Mouse (Mus musculus) layer of hippocampus, adult 9-10 months (tissue): ENCODE data around the gene Sbf1.

Source experiments
- DNase-seq: peaks from one replicate; pipeline ENCODE4 v3.0.0; 2022; ENCODE audit warnings: low spot score

Sbf1 gene

GRCm38 (mm10) chr15:89284094-89284493 is 31.0 kb downstream of the Sbf1 start:
- DNase-seq: no peak

DNA sequence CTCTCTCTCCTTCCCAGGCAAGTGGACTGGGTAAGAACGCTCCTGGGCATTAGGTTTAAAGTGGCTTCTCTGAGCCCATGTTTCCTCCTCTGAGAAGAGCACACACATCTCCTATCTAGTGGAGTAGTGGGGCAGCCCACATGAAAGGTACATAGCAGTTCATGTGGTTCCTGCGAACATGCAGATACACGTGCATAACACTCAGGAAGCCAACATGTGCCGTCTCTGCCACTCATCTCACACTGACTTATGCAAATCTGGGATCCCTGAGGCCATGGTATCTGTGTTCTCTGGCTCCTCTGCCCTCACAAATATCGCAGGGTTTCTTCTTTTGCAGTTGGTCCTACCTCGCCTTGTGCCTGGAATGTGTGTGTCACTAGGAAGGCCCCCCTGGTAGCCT is 32.6 kb downstream of the Sbf1 start:
- no peak for DNase-seq

GRCm38 (mm10) chr15:89277366-89277765 is 37.7 kb downstream of the Sbf1 start:
- no peak for DNase-seq

- DNase-seq: no peak
Observed at GRCm38 (mm10) chr15:89275497-89275896, 39.6 kb downstream of the Sbf1 start.

DNA sequence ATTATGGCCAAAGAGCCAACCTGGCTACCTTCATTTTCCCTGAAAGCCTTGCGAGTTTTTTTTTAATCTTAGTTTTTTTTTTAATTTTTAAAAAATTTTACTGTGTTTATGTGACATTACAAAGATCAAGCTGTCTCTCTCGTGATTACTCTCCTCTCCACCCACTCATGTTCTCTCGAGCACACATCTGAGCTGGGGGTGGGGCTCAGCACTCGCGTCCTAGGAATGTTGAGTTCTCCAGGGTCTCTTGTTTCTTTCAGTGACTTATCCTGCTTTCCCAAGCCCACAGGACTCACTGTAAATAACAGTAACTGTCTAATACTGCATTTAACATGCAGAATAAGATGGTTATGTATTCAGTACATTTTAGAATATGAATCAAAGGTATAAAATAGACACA is 50.6 kb downstream of the Sbf1 start:
- no peak for DNase-seq

DNA sequence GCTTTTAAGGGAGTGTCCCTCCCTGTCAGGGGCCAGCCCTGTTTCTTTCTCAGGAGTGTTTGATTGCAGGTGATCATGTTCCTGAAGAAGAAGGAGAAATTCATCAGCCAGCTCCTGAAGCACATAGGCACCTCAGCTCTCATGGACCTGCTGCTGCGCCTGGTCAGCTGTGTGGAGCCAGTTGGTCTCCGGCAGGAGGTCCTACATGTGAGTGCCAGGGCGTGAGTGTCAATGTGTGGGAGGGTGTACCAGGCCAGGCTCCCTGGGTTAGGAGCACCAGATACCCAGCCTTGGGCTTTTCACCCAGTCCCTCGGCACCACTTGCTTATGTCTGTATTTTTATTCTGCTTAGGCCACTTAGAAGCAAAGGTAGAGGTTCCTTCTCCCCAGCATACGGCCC is 56.1 kb downstream of the Sbf1 start:
- DNase-seq: no peak

- DNase-seq: no peak
Observed at GRCm38 (mm10) chr15:89255330-89255729, 59.8 kb downstream of the Sbf1 start.

DNA sequence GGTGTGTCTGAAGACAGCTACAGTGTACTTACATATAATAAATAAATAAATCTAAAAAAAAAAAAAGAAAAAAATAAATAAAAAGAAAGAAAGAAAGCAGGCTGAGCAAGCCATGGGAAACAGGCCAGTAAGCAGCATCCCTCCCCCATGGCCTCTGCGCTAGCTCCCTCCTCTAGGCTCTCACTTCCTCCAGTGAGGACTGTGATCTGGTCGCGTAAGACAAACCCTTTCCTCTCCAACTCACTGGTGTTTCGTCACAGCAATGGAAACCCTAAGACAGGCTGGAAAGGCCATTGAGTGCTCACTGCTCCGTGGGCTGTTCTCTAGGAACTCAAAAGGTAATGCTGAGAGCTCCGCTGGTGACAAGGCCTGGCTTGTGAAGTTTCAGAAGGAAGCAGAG is 66.0 kb downstream of the Sbf1 start:
- DNase-seq: no peak

- DNase-seq: no peak
Observed at GRCm38 (mm10) chr15:89241025-89241424, 74.1 kb downstream of the Sbf1 start.

GRCm38 (mm10) chr15:89239751-89240392 is 75.2 kb downstream of the Sbf1 start:
- no peak for DNase-seq
